Mouse (Mus musculus) CH12.LX (cell line): Measurements from ENCODE around the gene Rtn4rl1.

ENCODE experiments used
- CHD2 ChIP-seq: IDR thresholded peaks from 2 replicates; pipeline ENCODE4 v1.6.1; 2011; ENCODE audit warnings: low read length, improper control_type of control experiment
- CTCF ChIP-seq, 2 experiments: IDR thresholded peaks in 1 of 2; conservative IDR thresholded peaks in 1 of 2; 2 replicates each; pipeline ENCODE4 v1.5.1; 2011 to 2012; ENCODE audit warnings: low read depth in 2 of 2, low read length in 2 of 2, improper control_type of control experiment in 1 of 2, inconsistent platforms in 1 of 2, mild to moderate bottlenecking in 1 of 2, moderate library complexity in 1 of 2
- MAX ChIP-seq: IDR thresholded peaks from 2 replicates; pipeline ENCODE4 v1.6.1; 2011; ENCODE audit warnings: low read length, improper control_type of control experiment
- MAZ ChIP-seq: IDR thresholded peaks from 2 replicates; pipeline ENCODE4 v1.6.1; 2012; ENCODE audit warnings: low read depth, mild to moderate bottlenecking, inconsistent platforms, low read length, improper control_type of control experiment, moderate library complexity
- POLR2A ChIP-seq: IDR thresholded peaks from 2 replicates; pipeline ENCODE4 v1.6.1; 2011; ENCODE audit warnings: low read depth, mild to moderate bottlenecking, improper control_type of control experiment, low read length
- POLR2AphosphoS2 ChIP-seq: IDR thresholded peaks from 2 replicates; pipeline ENCODE4 v1.6.1; 2011; ENCODE audit warnings: low read depth, low read length, improper control_type of control experiment
- RCOR1 ChIP-seq: conservative IDR thresholded peaks from 2 replicates; pipeline ENCODE4 v1.6.1; 2012; ENCODE audit warnings: low read depth, mild to moderate bottlenecking, inconsistent platforms, low read length, improper control_type of control experiment
- SIN3A ChIP-seq: IDR thresholded peaks from 2 replicates; pipeline ENCODE4 v1.6.1; 2012; ENCODE audit warnings: low read length, improper control_type of control experiment, inconsistent platforms
- USF2 ChIP-seq: conservative IDR thresholded peaks from 2 replicates; pipeline ENCODE4 v1.6.1; 2011; ENCODE audit warnings: low read depth, low read length, improper control_type of control experiment
- ZMIZ1 ChIP-seq: IDR thresholded peaks from 2 replicates; pipeline ENCODE4 v1.6.1; 2012; ENCODE audit warnings: low read depth, mild to moderate bottlenecking, inconsistent platforms, low read length, improper control_type of control experiment

DNA sequence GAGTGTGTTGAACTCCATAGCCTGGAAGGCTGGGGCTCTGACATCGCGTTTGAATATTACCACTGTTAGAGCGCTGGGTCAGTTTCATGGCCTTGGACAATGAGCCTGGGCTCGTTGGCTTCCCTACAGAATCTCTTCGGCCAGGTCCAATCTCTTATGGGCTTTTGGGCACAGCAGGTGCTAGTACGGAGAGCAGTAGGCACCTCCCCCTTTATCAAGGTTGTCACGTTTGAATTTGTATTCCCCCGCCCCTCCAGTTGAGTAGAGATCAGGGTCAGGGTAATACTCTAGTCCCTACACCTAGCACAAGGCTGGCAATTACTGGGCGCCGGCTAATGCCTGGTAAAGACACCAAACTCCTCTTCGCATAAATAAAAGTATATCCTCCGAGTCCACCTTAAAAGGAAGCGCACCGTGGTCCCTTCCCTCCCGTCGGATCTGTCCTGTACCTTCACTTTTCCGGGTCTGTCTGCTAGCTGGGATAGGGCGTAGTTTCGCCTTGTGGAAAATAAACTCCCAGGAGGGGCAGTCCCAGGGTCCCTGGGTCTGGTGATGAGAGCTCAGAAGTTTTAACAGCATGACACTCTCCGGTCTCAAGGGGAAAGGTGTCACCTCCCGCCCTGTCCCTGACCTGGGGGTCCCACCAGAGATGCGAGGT, 3.7 kb upstream of the Rtn4rl1 start:
- TF ChIP-seq ZMIZ1 (no peak), USF2 (no peak), CTCF (conservative IDR thresholded peaks at IDR 0.05 in 1 of 2, IDR thresholded peaks at IDR 0.05 in 1 of 2; ENCODE audit: low read depth in 2 of 2, low read length in 2 of 2) (no peak), CHD2 (no peak), MAX (no peak), POLR2AphosphoS2 (no peak), MAZ (0 out of 2 replicates have a peak, but pooled peaks have one; percentile 27), POLR2A (no peak), RCOR1 (no peak), SIN3A (no peak)
